Mouse (Mus musculus) frontal cortex, postnatal 14 days (tissue): ENCODE results near the gene Mrps26.
"Not testable (repeated sequence)": the region's sequence is repeated elsewhere in the genome, so short reads cannot be mapped to it uniquely, and the experiment has no call there.

Experiments used
- DNase-seq, 2 experiments: peaks; one replicate each; pipeline ENCODE4 v3.0.0; 2022; ENCODE audit warnings: low spot score in 2 of 2

Gene Mrps26

GRCm38 (mm10) chr2:130563212-130564055 lies at the start of gene Mrps26:
Mrps26 (plus strand) TSS chr2:130563742.
- DNase-seq = peak; percentile 86 to 90

- no peak for DNase-seq
These were observed 49.6 kb upstream of the Mrps26 start for GRCm38 (mm10) chr2:130513907-130514306.

GRCm38 (mm10) chr2:130515791-130516190 lies 47.8 kb upstream of the Mrps26 start:
- no peak for DNase-seq

GRCm38 (mm10) chr2:130521927-130522326 lies 41.6 kb upstream of the Mrps26 start:
- no peak for DNase-seq

- DNase-seq = not testable (repeated sequence)
These were observed 38.1 kb upstream of the Mrps26 start for GRCm38 (mm10) chr2:130525480-130525879.

- no peak for DNase-seq
These were observed 35.1 kb upstream of the Mrps26 start for GRCm38 (mm10) chr2:130528457-130528856.

- no peak for DNase-seq
These were observed 34.3 kb upstream of the Mrps26 start for GRCm38 (mm10) chr2:130529290-130529689.

- no peak for DNase-seq
These were observed 33.6 kb upstream of the Mrps26 start for GRCm38 (mm10) chr2:130529925-130530324.

GRCm38 (mm10) chr2:130532201-130532600 lies 31.3 kb upstream of the Mrps26 start:
- DNase-seq = no peak

GRCm38 (mm10) chr2:130535017-130535416 lies 28.5 kb upstream of the Mrps26 start:
- DNase-seq = no peak

- no peak for DNase-seq
These were observed 26.7 kb upstream of the Mrps26 start for GRCm38 (mm10) chr2:130536890-130537289.

- DNase-seq = no peak
These were observed 24.5 kb upstream of the Mrps26 start for GRCm38 (mm10) chr2:130538876-130539546.

GRCm38 (mm10) chr2:130540266-130540665 lies 23.3 kb upstream of the Mrps26 start:
- no peak for DNase-seq

GRCm38 (mm10) chr2:130546957-130547356 lies 16.6 kb upstream of the Mrps26 start:
- DNase-seq = no peak

- no peak for DNase-seq
These were observed 8.7 kb upstream of the Mrps26 start for GRCm38 (mm10) chr2:130554841-130555240.

- DNase-seq = no peak
These were observed 7.2 kb upstream of the Mrps26 start for GRCm38 (mm10) chr2:130556292-130556691.

GRCm38 (mm10) chr2:130557462-130557861 lies 6.1 kb upstream of the Mrps26 start:
- no peak for DNase-seq

- DNase-seq = no peak
These were observed 5.5 kb upstream of the Mrps26 start for GRCm38 (mm10) chr2:130558015-130558414.

- peak in 1 of 2 experiments; percentile 38 for DNase-seq
These were observed 521 bp downstream of the Mrps26 start for GRCm38 (mm10) chr2:130564063-130564462.

- no peak for DNase-seq
These were observed 1.4 kb downstream of the Mrps26 start for GRCm38 (mm10) chr2:130564983-130565382.

- DNase-seq = no peak
These were observed 5.4 kb downstream of the Mrps26 start for GRCm38 (mm10) chr2:130568921-130569320.

- no peak for DNase-seq
These were observed 6.4 kb downstream of the Mrps26 start for GRCm38 (mm10) chr2:130569926-130570325.

- no peak for DNase-seq
These were observed 11.4 kb downstream of the Mrps26 start for GRCm38 (mm10) chr2:130574960-130575359.
